Mouse (Mus musculus): Measurements from ENCODE around the gene Adm. TPM values are rescaled to one million over a fixed set of nuclear protein-coding genes. Genes with fewer than 3 reads are reported as not detected.
"Not testable (repeated sequence)": the region's sequence is repeated elsewhere in the genome, so short reads cannot be mapped to it uniquely, and the experiment has no call there.

The Adm gene
- polyA plus RNA-seq (2014; fragmentation: Nextera tagmentation; extraction: Ambion mirVana): 2.3 and 2.5 TPM in 2 replicates

DNA sequence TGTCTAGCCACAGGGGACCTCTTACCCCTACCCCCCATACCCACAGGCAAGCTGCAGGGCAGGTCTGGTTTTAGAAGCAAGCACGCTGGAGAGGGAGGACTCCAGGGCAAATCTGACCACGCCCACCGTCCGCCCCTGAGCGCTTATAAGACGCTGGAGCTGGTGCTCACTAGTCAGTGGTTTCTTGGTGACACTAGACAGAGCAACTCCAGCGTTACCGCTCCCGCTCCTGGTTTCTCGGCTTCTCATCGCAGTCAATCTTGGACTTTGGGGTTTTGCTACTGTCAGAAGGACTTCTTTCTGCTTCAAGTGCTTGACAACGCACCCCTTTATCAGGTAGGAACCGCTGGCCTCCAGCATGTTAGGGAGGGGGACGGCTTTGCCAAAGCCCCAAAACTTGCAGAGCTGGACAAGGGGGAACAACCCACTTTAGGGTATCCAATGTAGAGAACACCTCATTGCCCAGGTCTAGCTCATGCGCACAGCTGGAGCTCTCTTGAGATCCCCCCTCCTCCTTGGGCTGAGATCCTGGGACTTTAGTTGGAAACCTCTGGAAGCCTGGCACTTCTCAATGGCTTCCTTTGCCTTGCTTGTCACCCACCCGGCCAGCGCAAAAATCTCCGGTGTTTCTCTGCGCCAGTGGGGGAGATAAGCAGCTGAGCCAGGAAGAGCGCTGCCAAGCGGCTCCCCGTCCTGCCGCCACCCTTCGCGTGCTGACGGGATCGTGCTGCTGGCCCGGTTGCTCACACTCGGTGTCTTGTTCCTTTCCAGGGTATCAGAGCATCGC lies at the start of gene Adm:
TSS of gene Adm (plus strand) at position 176 of the 787 bp plus-strand sequence.
- H3K9ac ChIP-seq: peak within 1 kb of the TSS; percentile 65
- no peaks in the 10 kb centered on the region for H3K9me3 ChIP-seq (ENCODE audit: low read depth, low read length)
- H3K4me1 ChIP-seq (ENCODE audit: insufficient read depth): peaks cover 32% of the 10 kb centered on the region; the same call in 1 of the 2 replicates
- TF ChIP-seq CTCF (IDR thresholded peaks at IDR 0.05; ENCODE audit: low read depth): no peak
- WGBS: under 1% methylated on average over 30 of the region's 30 CpGs
- H3K4me2 ChIP-seq: peak within 1 kb of the TSS; percentile 95
- H3K4me3 ChIP-seq (ENCODE audit: low read depth, low read length): peak within 1 kb of the TSS; percentile 50
- H3K36me3 ChIP-seq (ENCODE audit: insufficient read depth): no peaks in the 10 kb centered on the region
- peak; percentile 91 for DNase-seq
- no peak within 1 kb of the TSS for H3K27ac ChIP-seq (ENCODE audit: low read depth)
- peak; percentile 48 for ATAC-seq (ENCODE audit: insufficient read depth)
- H3K27me3 ChIP-seq (ENCODE audit: insufficient read depth, low read length): peaks cover 43% of the 10 kb centered on the region

DNA sequence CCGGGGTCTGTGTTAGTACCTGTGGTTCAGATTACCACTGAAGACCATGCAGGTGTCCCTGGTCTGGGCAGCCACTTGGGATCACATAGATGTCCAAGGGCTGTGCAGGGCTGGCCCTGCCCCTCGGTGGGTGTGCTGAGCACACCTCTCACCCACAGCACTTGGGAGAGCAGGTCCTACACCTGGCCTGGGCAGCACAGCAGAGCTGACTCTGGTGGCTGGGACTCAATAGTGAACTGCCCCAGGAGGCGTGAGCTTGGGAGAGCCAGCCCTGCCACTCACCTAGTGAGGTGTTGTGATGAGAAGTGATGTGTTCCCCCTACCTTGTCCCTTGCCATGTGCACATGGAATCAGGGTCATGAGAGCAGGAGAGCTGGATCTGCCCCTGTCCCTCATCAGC lies 43.8 kb upstream of the Adm start:
- DNase-seq (no peak), ATAC-seq (ENCODE audit: insufficient read depth) (no peak)
- Histone ChIP-seq H3K4me2 (no peak overlapping the region), H3K36me3 (ENCODE audit: insufficient read depth) (no peaks in the 10 kb centered on the region), H3K27ac (ENCODE audit: low read depth) (no peak overlapping the region), H3K4me3 (ENCODE audit: low read depth, low read length) (no peak overlapping the region), H3K9ac (no peak overlapping the region), H3K4me1 (ENCODE audit: insufficient read depth) (no peaks in the 10 kb centered on the region), H3K27me3 (ENCODE audit: insufficient read depth, low read length) (no peaks in the 10 kb centered on the region), H3K9me3 (ENCODE audit: low read depth, low read length) (no peaks in the 10 kb centered on the region)
- TF ChIP-seq CTCF (IDR thresholded peaks at IDR 0.05; ENCODE audit: low read depth): no peak
- 93% methylated on average over 3 of the region's 3 CpGs for WGBS

DNA sequence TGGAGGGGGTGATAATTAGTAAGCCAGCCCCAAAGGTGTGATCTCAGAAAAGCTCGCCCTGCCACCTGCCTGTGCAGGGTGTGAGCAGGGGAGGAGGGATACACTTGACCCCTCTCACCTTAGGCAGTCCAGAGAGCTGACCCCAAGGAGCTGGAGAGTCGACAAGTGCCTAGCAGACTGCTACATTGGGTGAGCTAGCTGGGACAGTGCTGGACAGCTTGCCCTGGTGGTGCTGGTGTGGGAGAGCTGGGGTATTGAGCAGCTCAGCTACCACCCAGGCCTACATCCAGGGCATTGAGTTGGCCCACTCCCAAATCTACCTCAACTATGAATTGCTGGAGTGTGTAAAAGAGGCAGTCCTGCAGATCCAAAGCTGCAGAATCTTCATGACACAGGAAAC lies 43.3 kb upstream of the Adm start:
- WGBS: 58% methylated on average over 2 of the region's 2 CpGs
- H3K4me2 ChIP-seq: no peak overlapping the region
- H3K4me1 ChIP-seq (ENCODE audit: insufficient read depth): no peaks in the 10 kb centered on the region
- no peak for TF ChIP-seq CTCF (IDR thresholded peaks at IDR 0.05; ENCODE audit: low read depth)
- no peak overlapping the region for H3K27ac ChIP-seq (ENCODE audit: low read depth)
- DNase-seq (no peak), ATAC-seq (ENCODE audit: insufficient read depth) (no peak)
- H3K4me3 ChIP-seq (ENCODE audit: low read depth, low read length): no peak overlapping the region
- no peaks in the 10 kb centered on the region for H3K9me3 ChIP-seq (ENCODE audit: low read depth, low read length)
- no peak overlapping the region for H3K9ac ChIP-seq
- no peaks in the 10 kb centered on the region for H3K36me3 ChIP-seq (ENCODE audit: insufficient read depth)
- H3K27me3 ChIP-seq (ENCODE audit: insufficient read depth, low read length): no peaks in the 10 kb centered on the region

DNA sequence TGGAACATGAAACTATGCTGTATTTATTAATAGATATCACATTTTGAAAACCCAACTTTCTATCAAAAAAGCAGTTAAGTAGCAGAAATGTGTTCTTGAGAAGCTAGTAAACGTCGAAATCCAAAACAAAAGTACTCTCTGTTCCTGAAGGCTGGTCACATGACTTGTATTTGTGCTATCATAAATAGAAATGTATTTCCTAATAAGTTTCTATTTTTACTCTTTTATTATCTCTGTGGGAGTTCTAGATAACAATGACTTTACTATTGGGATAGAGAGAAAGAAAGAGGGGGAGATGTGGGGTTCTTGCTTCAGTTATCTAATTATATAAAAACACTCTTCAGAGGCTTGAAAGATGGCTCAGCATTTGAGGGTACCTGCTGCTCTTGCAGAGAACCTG lies 42.2 kb upstream of the Adm start:
- no peak for DNase-seq
- Histone ChIP-seq H3K4me3 (ENCODE audit: low read depth, low read length) (no peak overlapping the region), H3K36me3 (ENCODE audit: insufficient read depth) (no peaks in the 10 kb centered on the region), H3K27me3 (ENCODE audit: insufficient read depth, low read length) (no peaks in the 10 kb centered on the region), H3K27ac (ENCODE audit: low read depth) (no peak overlapping the region), H3K4me2 (no peak overlapping the region), H3K4me1 (ENCODE audit: insufficient read depth) (no peaks in the 10 kb centered on the region), H3K9ac (no peak overlapping the region), H3K9me3 (ENCODE audit: low read depth, low read length) (no peaks in the 10 kb centered on the region)
- no peak for TF ChIP-seq CTCF (IDR thresholded peaks at IDR 0.05; ENCODE audit: low read depth)
- WGBS: 77% methylated on average over 2 of the region's 2 CpGs
- no peak for ATAC-seq (ENCODE audit: insufficient read depth)

DNA sequence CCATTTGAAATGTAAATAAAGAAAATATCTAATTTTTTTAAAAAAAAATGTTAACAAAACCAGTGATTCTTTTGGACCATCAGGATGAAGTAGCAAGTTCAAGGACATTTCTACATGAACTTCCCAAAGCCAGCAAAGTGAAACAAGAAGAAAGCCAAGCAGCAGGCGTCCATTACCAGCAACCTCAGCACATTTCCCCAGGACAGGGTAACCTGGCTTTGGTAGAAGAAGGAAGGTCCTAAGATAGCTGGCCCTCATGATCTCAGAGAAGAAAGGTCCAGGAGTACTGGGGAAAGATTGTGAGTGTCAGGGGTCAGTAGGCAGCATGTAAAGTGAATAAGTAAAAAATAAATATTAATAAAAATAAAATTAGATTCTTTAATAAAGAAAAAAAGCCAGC lies 39.7 kb upstream of the Adm start:
- Histone ChIP-seq H3K27me3 (ENCODE audit: insufficient read depth, low read length) (no peaks in the 10 kb centered on the region), H3K4me3 (ENCODE audit: low read depth, low read length) (no peak overlapping the region), H3K27ac (ENCODE audit: low read depth) (no peak overlapping the region), H3K9ac (no peak overlapping the region), H3K36me3 (ENCODE audit: insufficient read depth) (no peaks in the 10 kb centered on the region), H3K4me1 (ENCODE audit: insufficient read depth) (no peaks in the 10 kb centered on the region), H3K4me2 (no peak overlapping the region), H3K9me3 (ENCODE audit: low read depth, low read length) (no peaks in the 10 kb centered on the region)
- no peak for TF ChIP-seq CTCF (IDR thresholded peaks at IDR 0.05; ENCODE audit: low read depth)
- WGBS: 96% methylated on average over 1 of the region's 1 CpGs
- no peak for DNase-seq
- no peak for ATAC-seq (ENCODE audit: insufficient read depth)

DNA sequence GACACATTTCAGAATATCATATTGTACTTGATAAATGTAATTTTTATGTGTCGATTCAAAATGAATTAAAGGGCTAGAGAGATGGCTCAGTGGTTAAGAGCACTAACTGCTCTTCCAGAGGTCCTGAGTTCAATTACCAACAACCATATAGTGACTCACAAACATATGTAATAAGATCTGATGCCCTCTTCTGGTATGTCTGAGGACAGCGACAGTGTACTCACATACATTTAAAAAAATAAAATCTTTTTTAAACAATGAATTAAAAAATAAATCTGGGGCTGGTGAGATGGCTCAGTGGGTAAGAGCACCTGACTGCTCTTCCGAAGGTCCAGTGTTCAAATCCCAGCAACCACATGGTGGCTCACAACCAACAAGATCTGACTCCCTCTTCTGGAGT lies 33.5 kb upstream of the Adm start:
- H3K36me3 ChIP-seq (ENCODE audit: insufficient read depth); ATAC-seq (ENCODE audit: insufficient read depth); H3K27me3 ChIP-seq (ENCODE audit: insufficient read depth, low read length); H3K9ac ChIP-seq; H3K4me2 ChIP-seq; H3K9me3 ChIP-seq (ENCODE audit: low read depth, low read length); H3K4me1 ChIP-seq (ENCODE audit: insufficient read depth); DNase-seq; H3K4me3 ChIP-seq (ENCODE audit: low read depth, low read length); H3K27ac ChIP-seq (ENCODE audit: low read depth): not testable (repeated sequence)
- WGBS: 93% methylated on average over 3 of the region's 3 CpGs

DNA sequence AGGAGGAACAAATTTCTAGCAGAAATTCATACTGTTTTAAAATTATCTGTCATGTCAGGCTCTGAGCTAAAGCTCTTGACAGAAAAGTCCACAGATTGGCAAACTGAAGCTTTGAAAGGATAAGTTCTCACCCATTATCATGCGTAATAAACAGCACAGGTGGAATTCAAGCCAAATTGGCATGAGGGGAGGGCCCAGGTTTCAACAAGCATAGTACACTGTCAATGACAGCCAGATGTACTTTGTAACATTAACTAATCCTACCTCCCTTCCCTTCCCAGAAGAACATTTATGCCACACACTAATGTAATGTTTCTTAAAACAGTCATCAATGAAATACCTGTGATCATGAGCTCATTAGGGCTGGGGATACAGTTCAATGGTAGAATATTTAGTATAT lies 30.3 kb upstream of the Adm start:
- ATAC-seq (ENCODE audit: insufficient read depth): no peak
- H3K27ac ChIP-seq (ENCODE audit: low read depth): no peak overlapping the region
- no peak overlapping the region for H3K4me3 ChIP-seq (ENCODE audit: low read depth, low read length)
- DNase-seq: no peak
- no peaks in the 10 kb centered on the region for H3K36me3 ChIP-seq (ENCODE audit: insufficient read depth)
- no peak overlapping the region for H3K9ac ChIP-seq
- TF ChIP-seq CTCF (IDR thresholded peaks at IDR 0.05; ENCODE audit: low read depth): no peak
- no peaks in the 10 kb centered on the region for H3K9me3 ChIP-seq (ENCODE audit: low read depth, low read length)
- WGBS: 89% methylated on average over 1 of the region's 1 CpGs
- no peaks in the 10 kb centered on the region for H3K4me1 ChIP-seq (ENCODE audit: insufficient read depth)
- no peaks in the 10 kb centered on the region for H3K27me3 ChIP-seq (ENCODE audit: insufficient read depth, low read length)
- no peak overlapping the region for H3K4me2 ChIP-seq

All from lung, embryonic 14.5 days (tissue).